Mouse (Mus musculus): Measurements from ENCODE around the gene Tyro3. TPM values are rescaled to one million over a fixed set of nuclear protein-coding genes. Genes with fewer than 3 reads are reported as not detected.

Gene Tyro3
- polyA plus RNA-seq, 1 experiment from 2014 or later, result 2.5 TPM

DNA sequence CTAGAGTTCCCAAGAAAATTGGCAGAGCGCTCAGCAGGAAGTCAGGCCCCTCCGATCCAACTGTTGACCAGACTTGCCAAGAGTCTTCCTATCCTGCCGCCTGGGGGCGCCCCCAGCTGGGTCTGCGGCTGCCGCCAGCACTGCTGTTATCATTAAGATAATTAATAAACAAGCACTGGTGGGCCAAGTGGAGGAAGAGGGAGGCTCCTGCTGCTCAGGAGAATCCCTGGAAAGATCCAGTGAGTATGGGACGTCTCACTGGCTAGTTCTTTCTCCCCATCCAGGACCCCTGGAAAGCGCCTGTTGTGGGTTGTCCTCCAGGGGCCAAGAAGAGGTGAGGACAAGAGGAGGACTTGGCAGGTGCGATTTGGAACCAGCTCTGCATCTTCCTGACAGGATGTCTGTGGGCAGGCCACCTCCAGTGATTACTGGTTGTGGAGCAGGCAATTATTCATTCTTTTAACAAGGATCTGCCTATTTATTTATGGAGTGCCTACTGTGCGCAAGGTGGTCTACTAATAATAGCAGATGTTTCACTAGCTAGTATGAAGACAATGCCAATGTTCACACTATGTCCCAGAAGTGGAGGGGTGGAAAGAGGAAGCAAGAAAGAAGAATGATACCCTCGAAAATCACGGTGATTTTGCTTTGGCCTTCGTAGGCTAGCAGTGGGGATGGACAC is 854 bp downstream of the Tyro3 start:
- no peak overlapping the region for H3K27ac ChIP-seq
- no peak overlapping the region for H3K9ac ChIP-seq
- WGBS (ENCODE audit: insufficient replicate concordance), result 12% methylated on average over 13 of the region's 13 CpGs
- H3K4me3 ChIP-seq, result peak overlapping the region; percentile 69; the same call in 1 of the 2 replicates
- peak overlapping the region; percentile 96 for H3K4me2 ChIP-seq
- no peak for ATAC-seq
- no peaks in the 10 kb centered on the region for H3K36me3 ChIP-seq
- H3K4me1 ChIP-seq, result peaks cover 31% of the 10 kb centered on the region
- peaks cover 87% of the 10 kb centered on the region for H3K27me3 ChIP-seq (replicated peaks)
- no peaks in the 10 kb centered on the region for H3K9me3 ChIP-seq (replicated peaks)

DNA sequence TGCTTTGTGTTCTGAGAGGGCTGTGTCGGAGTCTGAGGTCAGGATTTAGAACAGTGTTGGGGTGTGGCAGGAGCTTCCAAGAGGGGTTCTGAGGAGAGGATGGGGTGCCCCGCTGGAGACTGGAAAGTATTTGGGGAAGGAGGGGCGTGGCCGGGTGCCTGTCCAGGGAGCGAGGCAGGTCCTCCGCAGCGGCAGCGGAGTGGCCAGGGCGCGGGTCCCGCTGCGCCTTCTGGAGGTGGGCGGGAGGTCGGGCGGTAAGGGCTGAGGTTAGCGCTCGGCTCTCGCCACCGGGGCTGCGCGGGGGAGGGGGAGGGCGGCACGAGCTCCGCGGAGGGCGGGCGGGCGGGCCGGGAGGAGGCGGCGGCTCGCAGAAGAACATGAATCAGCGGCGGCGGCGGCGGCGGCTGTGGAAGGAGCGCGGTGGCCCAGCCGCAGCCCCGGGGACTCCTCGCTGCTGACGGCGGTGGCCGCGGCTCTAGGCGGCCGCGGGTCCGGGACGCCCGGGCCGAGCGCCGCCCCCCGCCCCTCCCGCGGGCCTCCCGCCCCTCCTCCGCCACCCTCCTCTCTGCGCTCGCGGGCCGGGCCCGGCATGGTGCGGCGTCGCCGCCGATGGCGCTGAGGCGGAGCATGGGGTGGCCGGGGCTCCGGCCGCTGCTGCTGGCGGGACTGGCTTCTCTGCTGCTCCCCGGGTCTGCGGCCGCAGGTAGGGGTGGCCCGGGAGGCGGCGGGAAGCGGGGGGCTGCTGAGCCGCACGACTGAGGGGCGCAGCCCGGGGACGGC is 1.8 kb downstream of the Tyro3 start:
- Histone ChIP-seq H3K4me1 (peaks cover 31% of the 10 kb centered on the region), H3K27me3 (replicated peaks) (peaks cover 94% of the 10 kb centered on the region), H3K4me3 (peak overlapping the region; percentile 69), H3K9me3 (replicated peaks) (no peaks in the 10 kb centered on the region), H3K36me3 (no peaks in the 10 kb centered on the region), H3K4me2 (peak overlapping the region; percentile 96), H3K27ac (no peak overlapping the region), H3K9ac (peak overlapping the region; percentile 71)
- ATAC-seq, result peak; percentile 70
- whole genome bisulfite sequencing (ENCODE audit: insufficient replicate concordance), result under 1% methylated on average over 42 of the region's 89 CpGs

DNA sequence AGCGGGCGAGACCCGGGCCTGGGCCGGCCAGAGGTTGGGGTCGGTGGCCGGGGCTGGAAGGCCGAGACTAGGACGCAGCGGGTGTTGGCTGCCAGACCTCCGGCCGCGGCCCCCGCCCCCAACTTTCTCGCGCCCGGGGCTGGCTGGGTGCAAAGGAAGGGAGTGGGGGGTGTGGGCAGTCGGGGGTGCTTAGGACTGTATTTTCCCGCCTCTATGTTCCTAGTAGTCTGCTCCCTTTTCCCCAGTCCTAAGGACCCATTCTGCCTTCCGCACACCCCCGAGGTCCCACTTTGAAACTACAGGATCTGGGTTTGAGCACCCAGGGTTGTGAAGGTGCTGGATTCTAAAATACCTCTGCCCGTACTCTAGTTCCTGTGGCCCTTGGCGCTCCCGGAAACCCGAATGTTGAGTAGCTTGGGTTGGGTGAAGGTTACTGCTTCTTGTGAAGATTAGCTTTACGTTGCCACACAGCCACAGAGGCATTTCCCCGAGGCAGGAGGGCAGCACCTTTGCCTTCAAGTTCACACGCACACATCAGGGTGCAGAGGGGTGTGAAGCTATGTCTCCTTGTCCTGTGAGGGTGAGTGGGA is 2.5 kb downstream of the Tyro3 start:
- peak overlapping the region; percentile 96 for H3K4me2 ChIP-seq
- peaks cover 97% of the 10 kb centered on the region for H3K27me3 ChIP-seq (replicated peaks)
- peak overlapping the region; percentile 69 for H3K4me3 ChIP-seq
- no peaks in the 10 kb centered on the region for H3K36me3 ChIP-seq
- no peak overlapping the region for H3K27ac ChIP-seq
- no peaks in the 10 kb centered on the region for H3K9me3 ChIP-seq (replicated peaks)
- 2% methylated on average over 23 of the region's 27 CpGs for WGBS (ENCODE audit: insufficient replicate concordance)
- peak overlapping the region; percentile 71 for H3K9ac ChIP-seq
- peak; percentile 11; the same call in 1 of the 2 replicates for ATAC-seq
- H3K4me1 ChIP-seq, result peaks cover 31% of the 10 kb centered on the region

- Histone ChIP-seq H3K27me3 (replicated peaks) (peaks cover 96% of the 10 kb centered on the region), H3K27ac (no peak overlapping the region), H3K4me1 (peaks cover 31% of the 10 kb centered on the region), H3K36me3 (no peaks in the 10 kb centered on the region), H3K9ac (no peak overlapping the region), H3K9me3 (replicated peaks) (no peaks in the 10 kb centered on the region), H3K4me3 (no peak overlapping the region), H3K4me2 (no peak overlapping the region)
- 52% methylated on average over 15 of the region's 15 CpGs for WGBS (ENCODE audit: insufficient replicate concordance)
- no peak for ATAC-seq
Measured at GRCm38 (mm10) chr2:119800876-119801846, 3.6 kb downstream of the Tyro3 start.

DNA sequence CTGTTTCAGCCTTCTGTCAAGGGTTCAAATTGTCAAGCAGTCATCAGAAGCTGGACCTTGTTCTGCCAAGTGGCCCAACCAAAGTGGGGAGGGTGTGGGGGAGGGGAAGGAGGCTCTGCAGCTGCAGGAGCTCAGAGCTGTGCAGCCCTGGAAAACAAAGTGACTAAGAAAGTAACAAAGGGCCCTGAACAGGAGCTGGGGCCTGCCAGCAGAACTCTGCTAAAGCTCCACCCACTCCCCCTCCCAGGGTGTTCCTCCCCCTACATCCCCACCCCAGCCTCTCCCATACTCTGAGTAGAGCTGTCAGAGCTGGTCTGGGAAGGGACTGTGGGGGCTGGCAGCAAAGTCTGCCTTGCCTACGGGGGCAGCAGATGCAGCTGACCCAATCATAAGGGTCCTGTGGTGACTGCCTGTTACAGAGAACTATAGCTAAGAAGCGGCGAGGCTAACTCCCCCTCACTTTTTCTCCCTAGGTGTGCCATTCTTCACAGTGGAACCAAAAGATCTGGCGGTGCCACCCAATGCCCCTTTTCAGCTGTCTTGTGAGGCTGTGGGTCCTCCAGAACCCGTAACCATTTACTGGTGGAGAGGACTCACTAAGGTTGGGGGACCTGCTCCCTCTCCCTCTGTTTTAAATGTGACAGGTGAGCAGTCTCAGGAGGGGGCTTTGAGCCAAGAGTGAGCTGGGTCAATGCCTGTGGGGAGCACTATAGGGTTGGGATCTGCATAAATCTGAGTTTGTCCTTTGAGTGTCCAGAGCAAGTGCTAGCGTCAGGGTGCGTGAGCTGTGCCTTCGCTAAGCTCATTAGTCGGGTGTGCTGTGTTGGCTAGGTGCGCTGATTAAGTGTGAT is 5.5 kb downstream of the Tyro3 start:
- Histone ChIP-seq H3K9me3 (replicated peaks) (no peaks in the 10 kb centered on the region), H3K27ac (no peak overlapping the region), H3K4me1 (peaks cover 31% of the 10 kb centered on the region), H3K4me2 (no peak overlapping the region), H3K9ac (no peak overlapping the region), H3K4me3 (no peak overlapping the region), H3K27me3 (replicated peaks) (peaks cover 86% of the 10 kb centered on the region), H3K36me3 (no peaks in the 10 kb centered on the region)
- ATAC-seq, result no peak
- WGBS (ENCODE audit: insufficient replicate concordance), result 61% methylated on average over 10 of the region's 10 CpGs

DNA sequence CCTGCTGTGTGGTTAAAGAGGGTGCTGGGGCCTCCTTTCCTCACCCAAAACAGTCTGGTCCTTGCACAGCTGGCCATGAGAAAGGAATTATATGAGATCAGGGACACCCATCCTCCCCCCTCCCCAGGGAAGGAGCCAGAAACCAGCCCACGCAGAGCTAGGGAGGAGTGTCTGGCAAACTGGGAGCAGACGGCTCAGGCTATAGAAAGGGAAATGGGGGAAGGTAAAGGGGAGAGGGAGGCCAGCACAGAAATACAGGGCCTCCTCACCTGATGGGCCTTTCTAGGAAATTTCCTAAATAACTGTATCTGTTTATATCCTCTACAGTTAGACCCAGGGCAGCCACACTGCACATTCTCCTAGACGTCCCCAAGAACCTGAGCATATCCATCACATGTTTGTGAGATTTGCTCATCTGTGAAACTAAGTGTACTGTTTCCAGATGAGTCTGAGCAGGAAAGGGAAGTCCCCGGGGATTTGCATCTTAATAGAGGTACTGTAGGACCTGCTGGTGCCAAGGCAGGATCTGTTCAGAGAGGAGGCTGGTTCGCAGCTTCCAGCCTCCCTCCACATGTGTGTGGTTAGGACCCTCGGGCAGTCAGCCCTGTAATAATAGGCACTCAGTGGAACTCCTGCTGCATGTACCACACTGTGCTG is 6.2 kb downstream of the Tyro3 start:
- WGBS (ENCODE audit: insufficient replicate concordance), result 41% methylated on average over 6 of the region's 6 CpGs
- Histone ChIP-seq H3K27me3 (replicated peaks) (peaks cover 86% of the 10 kb centered on the region), H3K4me3 (no peak overlapping the region), H3K4me1 (peaks cover 27% of the 10 kb centered on the region), H3K27ac (no peak overlapping the region), H3K36me3 (no peaks in the 10 kb centered on the region), H3K4me2 (no peak overlapping the region), H3K9me3 (replicated peaks) (no peaks in the 10 kb centered on the region), H3K9ac (no peak overlapping the region)
- ATAC-seq, result no peak

DNA sequence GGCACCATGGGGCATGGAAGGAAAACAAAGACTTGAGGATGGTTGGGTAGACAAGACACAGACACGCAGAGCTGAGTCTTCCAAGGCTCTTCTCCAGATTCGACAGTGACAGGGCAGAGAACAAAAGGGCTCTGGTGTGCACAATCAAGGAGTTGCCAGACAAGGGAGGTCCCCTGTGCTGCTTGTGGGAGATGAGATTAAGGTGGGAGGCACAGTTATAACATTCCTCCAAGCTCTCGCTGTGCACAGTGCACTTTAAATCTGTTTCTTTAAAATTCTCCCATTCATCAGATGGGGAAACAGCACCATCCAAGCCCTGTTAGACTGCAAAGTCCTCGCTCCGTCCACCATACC is 6.7 kb downstream of the Tyro3 start:
- Histone ChIP-seq H3K4me3 (no peak overlapping the region), H3K27ac (no peak overlapping the region), H3K9ac (no peak overlapping the region), H3K9me3 (replicated peaks) (no peaks in the 10 kb centered on the region), H3K4me2 (no peak overlapping the region), H3K27me3 (replicated peaks) (peaks cover 86% of the 10 kb centered on the region), H3K4me1 (peaks cover 22% of the 10 kb centered on the region), H3K36me3 (no peaks in the 10 kb centered on the region)
- ATAC-seq, result no peak
- 53% methylated on average over 5 of the region's 5 CpGs for WGBS (ENCODE audit: insufficient replicate concordance)

GRCm38 (mm10) chr2:119804776-119805175 is 7.2 kb downstream of the Tyro3 start:
- Histone ChIP-seq H3K9me3 (replicated peaks) (no peaks in the 10 kb centered on the region), H3K4me3 (no peak overlapping the region), H3K36me3 (no peaks in the 10 kb centered on the region), H3K27ac (no peak overlapping the region), H3K27me3 (replicated peaks) (peaks cover 86% of the 10 kb centered on the region), H3K9ac (no peak overlapping the region), H3K4me2 (no peak overlapping the region), H3K4me1 (peaks cover 16% of the 10 kb centered on the region)
- no peak for ATAC-seq
- WGBS (ENCODE audit: insufficient replicate concordance), result 50% methylated on average over 9 of the region's 9 CpGs

DNA sequence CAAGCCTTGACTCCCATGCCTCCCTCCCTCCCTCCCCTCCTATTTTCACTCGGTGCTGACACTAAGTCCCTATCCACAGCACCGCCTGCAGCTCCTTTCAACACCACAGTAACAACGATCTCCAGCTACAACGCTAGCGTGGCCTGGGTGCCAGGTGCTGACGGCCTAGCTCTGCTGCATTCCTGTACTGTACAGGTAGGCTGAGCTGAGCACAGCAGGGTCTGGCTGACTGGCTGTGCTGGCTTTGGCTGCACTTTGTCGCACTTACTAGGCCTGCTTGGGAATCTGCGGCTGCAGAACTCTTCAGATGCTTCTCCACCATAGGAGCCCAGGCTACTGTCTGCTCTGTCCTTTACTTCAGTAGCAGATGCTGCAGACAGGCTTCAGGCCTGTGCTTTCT is 8.0 kb downstream of the Tyro3 start:
- Histone ChIP-seq H3K4me2 (no peak overlapping the region), H3K4me3 (no peak overlapping the region), H3K4me1 (peaks cover 9% of the 10 kb centered on the region), H3K9me3 (replicated peaks) (no peaks in the 10 kb centered on the region), H3K27ac (no peak overlapping the region), H3K36me3 (no peaks in the 10 kb centered on the region), H3K9ac (no peak overlapping the region), H3K27me3 (replicated peaks) (peaks cover 86% of the 10 kb centered on the region)
- no peak for ATAC-seq
- 67% methylated on average over 8 of the region's 8 CpGs for WGBS (ENCODE audit: insufficient replicate concordance)

DNA sequence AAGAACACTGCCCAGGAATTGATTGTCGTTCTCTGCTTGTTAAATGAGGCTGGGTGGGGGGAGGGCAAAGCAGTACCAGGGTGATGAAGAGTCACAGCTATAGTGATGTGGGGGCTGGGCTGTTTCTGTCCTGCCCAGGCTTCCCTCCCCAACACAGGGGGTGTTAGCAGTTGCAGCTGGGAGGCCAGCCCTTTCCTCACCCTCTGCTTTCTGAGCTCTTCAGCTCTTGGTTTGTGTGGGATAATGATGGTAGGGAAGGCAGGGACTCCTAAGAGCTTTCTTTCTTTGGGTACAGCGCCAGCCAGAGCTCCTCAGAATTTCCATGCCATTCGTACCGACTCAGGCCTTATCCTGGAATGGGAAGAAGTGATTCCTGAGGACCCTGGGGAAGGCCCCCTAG is 10.9 kb downstream of the Tyro3 start:
- H3K9ac ChIP-seq, result no peak overlapping the region
- no peak overlapping the region for H3K4me3 ChIP-seq
- H3K27ac ChIP-seq, result no peak overlapping the region
- H3K27me3 ChIP-seq (replicated peaks), result peaks cover 83% of the 10 kb centered on the region
- no peak overlapping the region for H3K4me2 ChIP-seq
- ATAC-seq, result no peak
- H3K4me1 ChIP-seq, result no peaks in the 10 kb centered on the region
- WGBS (ENCODE audit: insufficient replicate concordance), result 33% methylated on average over 4 of the region's 4 CpGs
- H3K9me3 ChIP-seq (replicated peaks), result no peaks in the 10 kb centered on the region
- no peaks in the 10 kb centered on the region for H3K36me3 ChIP-seq
